Mouse (Mus musculus): Measurements from ENCODE around the gene Bbx. TPM values are rescaled to one million over a fixed set of nuclear protein-coding genes. Genes with fewer than 3 reads are reported as not detected.

Gene Bbx
- 9.9 and 14.9 TPM in 2 replicates for polyA plus RNA-seq (2012; rRNA removed)

DNA sequence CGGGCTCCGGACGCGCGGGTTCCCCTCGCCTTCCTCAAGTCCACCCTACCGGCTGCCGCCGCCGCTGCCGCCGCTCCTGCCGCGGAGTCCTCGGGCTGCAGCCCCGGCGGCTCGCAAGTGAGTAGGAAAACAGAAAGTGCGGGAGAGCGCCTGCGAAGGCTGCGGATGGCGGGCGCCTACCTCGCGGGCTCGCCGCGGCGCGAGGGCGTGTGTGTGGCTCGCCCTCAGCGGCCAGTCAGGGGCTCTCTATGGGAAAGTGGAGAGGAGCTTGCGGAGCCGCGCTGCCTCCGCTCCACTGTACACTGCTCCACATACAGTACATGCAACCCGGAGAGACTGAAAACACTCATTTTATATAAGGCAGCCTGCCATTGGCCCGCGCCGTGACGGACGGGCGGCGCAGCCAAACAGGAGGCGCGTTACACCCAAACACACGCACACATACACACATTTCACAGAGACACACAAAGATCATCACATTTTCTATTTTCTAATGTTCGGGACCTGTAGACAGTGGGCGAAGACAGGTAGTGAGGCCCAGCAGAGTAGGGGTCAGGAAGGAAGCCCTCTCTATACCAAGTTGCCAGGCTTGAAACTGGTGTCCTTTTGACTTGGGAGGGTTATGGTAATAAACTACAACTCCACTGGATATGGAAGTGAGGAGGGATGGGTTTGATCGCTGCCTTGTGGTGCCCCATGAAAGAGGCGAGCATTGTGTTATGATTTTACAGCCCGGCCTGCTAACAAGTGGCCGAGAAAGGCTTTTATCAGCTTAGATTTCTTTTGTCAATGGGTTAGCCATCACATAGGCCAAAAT, at the start of gene Bbx:
TSS of gene Bbx (minus strand) at position 329 of the 817 bp plus-strand sequence.

Other genes starting within 250 kb of the Bbx start
- gene Ccdc54, start 158.8 kb upstream of the Bbx start, polyA plus RNA-seq (2012; rRNA removed): not detected in 2 replicates

Measured in central nervous system, embryonic 11.5 days (tissue).